Mouse (Mus musculus) liver, embryonic 11.5 days (tissue): Measurements from ENCODE around the gene Lyst. TPM values are rescaled to one million over a fixed set of nuclear protein-coding genes. Genes with fewer than 3 reads are reported as not detected.
"Not testable (repeated sequence)": the region's sequence is repeated elsewhere in the genome, so short reads cannot be mapped to it uniquely, and the experiment has no call there.

ENCODE experiments used
- ATAC-seq: fragments of 200-750 bp; cut with Nextera tagmentation; replicated peaks from 2 replicates; pipeline ENCODE4 v1.8.0; 2017; ENCODE audit warnings: moderate number of reproducible peaks, mild to moderate bottlenecking, moderate TSS enrichment, moderate library complexity; ENCODE audit not compliant: low FRiP score
- DNase-seq: peaks from one replicate; pipeline ENCODE4 v3.0.0-alpha.2; 2017; ENCODE audit warnings: low spot score
- H3K27ac ChIP-seq: fragments of 300-500 bp; sonication (generic); 2 replicates; pipeline ENCODE4 v1.5.1; 2014; ENCODE audit warnings: mild to moderate bottlenecking, low read depth, low read length, control low read depth
- H3K27me3 ChIP-seq: fragments of 300-500 bp; sonication (generic); replicated peaks from 2 replicates; pipeline ENCODE4 v1.6.1; 2014; ENCODE audit warnings: low read length, mixed read lengths; ENCODE audit not compliant: control insufficient read depth, insufficient read depth
- H3K36me3 ChIP-seq: fragments of 300-500 bp; sonication (generic); 2 replicates; pipeline ENCODE4 v1.6.1; 2014; ENCODE audit warnings: mild to moderate bottlenecking, low read length, moderate library complexity, mixed read lengths; ENCODE audit not compliant: control insufficient read depth, insufficient read depth
- H3K4me1 ChIP-seq: fragments of 300-500 bp; sonication (generic); replicated peaks from 2 replicates; pipeline ENCODE4 v1.6.1; 2014; ENCODE audit warnings: low read length, mixed read lengths; ENCODE audit not compliant: control insufficient read depth, insufficient read depth
- H3K4me2 ChIP-seq: fragments of 300-500 bp; sonication (generic); 2 replicates; pipeline ENCODE4 v1.6.1; 2014; ENCODE audit warnings: mild to moderate bottlenecking, control low read depth, moderate library complexity
- H3K4me3 ChIP-seq: fragments of 300-500 bp; sonication (generic); 2 replicates; pipeline ENCODE4 v1.5.1; 2014; ENCODE audit warnings: low read depth, low read length, control low read depth
- H3K9ac ChIP-seq: fragments of 300-500 bp; sonication (generic); 2 replicates; pipeline ENCODE4 v1.6.1; 2014; ENCODE audit warnings: low read depth, low read length, control low read depth
- H3K9me3 ChIP-seq: fragments of 300-500 bp; sonication (generic); 2 replicates; pipeline ENCODE4 v1.6.1; 2016; ENCODE audit warnings: low read length, inconsistent platforms, mixed read lengths; ENCODE audit not compliant: control insufficient read depth
- WGBS: fragments of 180-500 bp; shearing (Covaris S2); extraction: QIAGEN DNeasy Blood & Tissue Kit; methylation state at CpG from one replicate; pipeline ENCODE4 v1.1.7; 2014; 5-methylcytosine and 5-hydroxymethylcytosine counted together
- polyA plus RNA-seq: library from polyadenylated mRNA; unstranded; fragments of >200 nt; fragmentation: Nextera tagmentation; extraction: Ambion mirVana; gene quantifications from 2 replicates; pipeline ENCODE4 v1.2.1, GENCODE M21; 2014

Gene Lyst
- polyA plus RNA-seq, 1 experiment from 2014 or later: 1.8 TPM

DNA sequence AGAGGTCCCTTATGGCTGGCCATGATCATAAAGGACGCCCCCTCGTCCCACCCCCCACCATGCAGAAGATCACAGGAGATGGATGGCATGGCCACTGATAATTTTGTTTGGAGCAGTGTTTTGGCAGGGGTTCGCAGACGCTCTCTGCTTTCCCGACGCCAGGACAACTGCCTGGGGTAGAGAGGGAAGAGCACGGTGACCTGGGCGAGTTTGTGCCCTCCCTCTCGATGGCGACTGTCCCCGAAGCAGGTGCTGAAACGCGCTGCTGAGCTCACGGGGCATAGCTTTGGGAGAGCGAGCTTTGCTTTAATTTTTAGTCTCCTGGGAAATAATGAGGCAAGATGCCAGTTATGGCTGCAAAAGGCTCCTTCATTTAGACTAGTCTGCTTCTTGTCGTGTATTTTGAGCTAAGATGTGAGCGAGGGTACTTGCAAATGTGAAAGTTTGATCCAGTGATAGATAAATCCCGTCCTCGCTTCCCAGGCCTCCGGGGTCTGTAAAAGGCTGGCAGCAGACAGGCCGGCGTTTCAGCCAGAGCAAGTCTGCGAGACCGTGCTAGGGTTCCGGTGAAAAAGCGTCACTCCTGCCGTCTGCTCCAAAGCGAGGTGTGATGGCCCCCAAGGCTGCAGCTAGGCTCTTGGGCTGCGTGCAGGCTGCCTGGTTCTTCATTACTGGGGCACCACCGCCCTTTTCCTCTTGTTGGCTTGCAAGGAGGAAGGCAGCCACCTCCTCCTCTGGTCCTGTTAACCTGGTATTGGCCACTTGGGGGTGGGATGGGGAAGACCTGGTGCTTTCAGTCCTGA lies 195.0 kb downstream of the Lyst start:
- DNase-seq: peak; percentile 45
- H3K27ac ChIP-seq: no peak overlapping the region
- peak; percentile 56; the same call in 1 of the 2 replicates for ATAC-seq

DNA sequence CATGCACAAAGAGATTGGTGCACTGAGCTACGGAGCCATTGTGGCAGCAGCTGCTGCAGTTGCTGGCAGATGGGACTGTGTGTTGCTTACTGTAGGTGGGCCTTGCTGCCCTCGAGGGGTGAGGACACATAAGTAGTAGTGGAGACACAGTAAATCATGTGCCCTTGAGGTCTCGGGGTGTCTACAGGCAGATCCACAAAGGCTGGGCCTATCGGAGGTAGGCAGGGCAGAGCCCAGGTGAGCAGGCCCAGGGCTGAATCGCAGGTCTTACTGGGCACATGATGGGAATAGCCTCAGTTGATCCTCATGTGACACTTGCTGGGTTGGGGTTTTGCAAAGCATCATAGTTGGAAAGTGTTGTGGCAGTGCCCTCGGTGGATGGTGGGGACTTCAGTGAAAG lies 196.8 kb downstream of the Lyst start:
- H3K4me2 ChIP-seq: no peak overlapping the region
- ATAC-seq: no peak
- no peak overlapping the region for H3K9ac ChIP-seq
- DNase-seq: no peak
- no peaks in the 10 kb centered on the region for H3K36me3 ChIP-seq
- peaks cover 42% of the 10 kb centered on the region for H3K27me3 ChIP-seq
- no peaks in the 10 kb centered on the region for H3K9me3 ChIP-seq
- peaks cover 9% of the 10 kb centered on the region; the same call in 1 of the 2 replicates for H3K4me1 ChIP-seq
- WGBS: 82% methylated on average over 6 of the region's 6 CpGs
- H3K27ac ChIP-seq: no peak overlapping the region
- H3K4me3 ChIP-seq: no peak overlapping the region

More for the DNA sequence above, 195.0 kb downstream of the Lyst start:
- Histone ChIP-seq H3K4me1 (peaks cover 9% of the 10 kb centered on the region; the same call in 1 of the 2 replicates), H3K36me3 (no peaks in the 10 kb centered on the region), H3K4me2 (peak overlapping the region; percentile 92), H3K9me3 (no peaks in the 10 kb centered on the region), H3K4me3 (peak overlapping the region; percentile 57), H3K27me3 (peaks cover 42% of the 10 kb centered on the region), H3K9ac (no peak overlapping the region)
- WGBS: 3% methylated on average over 30 of the region's 30 CpGs

DNA sequence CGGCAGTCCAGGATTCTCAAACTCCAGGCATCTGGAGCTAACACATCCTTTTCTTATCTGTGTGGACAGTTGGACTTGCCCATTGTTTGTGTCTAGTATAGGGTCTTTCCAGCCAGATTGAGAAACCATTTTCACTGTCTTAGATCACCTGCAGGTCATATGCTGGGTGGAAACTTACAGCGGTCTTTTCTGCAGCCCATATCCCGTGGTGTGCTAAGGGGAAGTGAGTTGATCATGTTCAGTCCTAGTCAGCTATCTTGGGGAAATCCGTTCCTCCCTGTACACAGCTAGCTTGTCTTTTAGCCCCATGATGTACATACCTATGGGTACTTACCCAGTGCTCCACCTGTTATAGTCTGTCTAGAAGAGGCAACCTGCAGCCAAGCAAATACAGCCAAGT lies 197.9 kb downstream of the Lyst start:
- WGBS: 80% methylated on average over 4 of the region's 4 CpGs
- Histone ChIP-seq H3K9me3 (no peaks in the 10 kb centered on the region), H3K9ac (no peak overlapping the region), H3K4me1 (peaks cover 9% of the 10 kb centered on the region; the same call in 1 of the 2 replicates), H3K27ac (no peak overlapping the region), H3K4me3 (no peak overlapping the region), H3K4me2 (no peak overlapping the region), H3K36me3 (no peaks in the 10 kb centered on the region), H3K27me3 (peaks cover 35% of the 10 kb centered on the region)
- ATAC-seq (no peak), DNase-seq (no peak)

DNA sequence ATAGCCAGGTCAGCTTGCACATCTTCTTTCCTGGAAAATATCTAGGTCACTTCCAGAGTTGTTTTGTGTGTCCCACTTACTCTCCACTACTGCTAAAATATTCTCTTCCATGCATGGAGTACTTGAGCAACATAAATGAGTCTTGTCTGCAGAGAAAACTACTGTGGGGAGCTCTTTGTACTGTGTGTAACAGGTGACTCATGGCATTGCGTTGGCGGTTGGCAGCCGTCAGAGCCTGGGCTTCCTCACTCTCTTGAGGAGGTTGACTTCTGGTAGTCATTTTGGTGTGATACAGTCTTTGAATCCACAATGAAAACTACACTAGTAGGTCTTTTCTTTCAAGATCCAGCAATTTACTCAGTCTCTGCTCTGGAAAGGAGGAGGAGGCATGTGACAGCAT lies 201.8 kb downstream of the Lyst start:
- Histone ChIP-seq H3K27me3 (peaks cover under 1% of the 10 kb centered on the region; the same call in 1 of the 2 replicates), H3K4me1 (no peaks in the 10 kb centered on the region), H3K27ac (no peak overlapping the region), H3K9ac (no peak overlapping the region), H3K4me2 (no peak overlapping the region), H3K9me3 (no peaks in the 10 kb centered on the region), H3K4me3 (no peak overlapping the region), H3K36me3 (no peaks in the 10 kb centered on the region)
- 95% methylated on average over 3 of the region's 3 CpGs for WGBS
- DNase-seq (no peak), ATAC-seq (no peak)

DNA sequence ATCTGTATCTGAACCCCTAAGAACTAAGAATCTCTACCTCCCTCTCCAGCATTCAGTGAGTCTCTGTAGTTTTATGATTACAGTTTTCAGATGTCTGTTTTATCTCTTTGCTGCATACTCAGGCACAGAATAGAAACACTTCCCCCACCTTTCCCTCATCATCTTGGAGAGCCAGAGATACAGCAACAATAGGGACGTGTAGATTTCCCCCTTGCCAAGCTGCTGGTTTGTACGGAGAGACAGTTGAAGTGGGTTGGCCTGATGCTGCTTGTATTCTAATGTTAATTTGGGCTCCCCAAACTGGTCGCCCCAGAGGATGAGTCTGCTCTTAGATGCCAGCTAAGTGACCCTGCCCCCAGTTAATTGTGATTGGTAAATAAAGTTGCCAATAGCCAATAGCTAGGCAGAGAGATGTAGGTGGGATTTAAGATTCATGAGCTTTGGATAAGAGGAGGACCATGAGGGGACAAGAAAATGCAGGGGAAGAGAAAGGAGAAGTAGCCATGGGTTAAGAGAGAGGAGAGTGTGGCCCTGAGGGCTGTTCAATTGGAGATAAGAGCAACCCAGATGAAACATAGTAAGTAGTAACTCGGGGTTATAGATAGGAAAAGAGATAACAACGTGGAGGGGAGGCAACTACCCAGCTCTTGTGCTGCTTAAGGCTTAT lies 205.1 kb downstream of the Lyst start:
- H3K27ac ChIP-seq: no peak overlapping the region
- ATAC-seq: no peak

DNA sequence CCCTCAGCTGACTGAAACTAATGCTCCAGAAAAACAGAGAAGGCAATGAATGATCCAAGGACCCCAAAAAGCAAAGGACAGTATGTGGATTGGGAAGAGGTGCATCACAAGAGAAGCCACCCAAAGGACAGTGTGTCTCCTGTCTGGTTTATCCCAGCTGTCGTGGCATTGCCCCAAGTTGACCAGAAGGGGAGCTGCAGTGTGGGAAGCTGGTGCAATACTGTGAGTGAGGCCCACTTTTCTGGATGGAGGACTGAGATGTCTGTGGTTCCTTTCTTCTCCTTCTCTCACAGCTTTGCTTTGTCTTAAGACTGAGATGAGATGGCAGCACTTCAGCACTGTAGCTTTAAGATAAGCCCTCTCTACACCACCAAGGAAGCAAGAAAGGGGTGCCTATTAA lies 205.9 kb downstream of the Lyst start:
- H3K36me3 ChIP-seq: no peaks in the 10 kb centered on the region
- H3K27ac ChIP-seq: no peak overlapping the region
- H3K9ac ChIP-seq: no peak overlapping the region
- no peak overlapping the region for H3K4me3 ChIP-seq
- no peaks in the 10 kb centered on the region for H3K4me1 ChIP-seq
- no peaks in the 10 kb centered on the region for H3K27me3 ChIP-seq
- ATAC-seq (no peak), DNase-seq (no peak)
- no peak overlapping the region for H3K4me2 ChIP-seq
- WGBS: 68% methylated on average over 1 of the region's 1 CpGs
- H3K9me3 ChIP-seq: no peaks in the 10 kb centered on the region

More for the DNA sequence above, 205.1 kb downstream of the Lyst start:
- no peak overlapping the region for H3K9ac ChIP-seq
- H3K4me3 ChIP-seq: no peak overlapping the region
- WGBS: 23% methylated on average over 5 of the region's 5 CpGs
- H3K9me3 ChIP-seq: no peaks in the 10 kb centered on the region
- no peak overlapping the region for H3K4me2 ChIP-seq
- no peak for DNase-seq
- H3K36me3 ChIP-seq: no peaks in the 10 kb centered on the region
- no peaks in the 10 kb centered on the region for H3K27me3 ChIP-seq
- H3K4me1 ChIP-seq: no peaks in the 10 kb centered on the region

DNA sequence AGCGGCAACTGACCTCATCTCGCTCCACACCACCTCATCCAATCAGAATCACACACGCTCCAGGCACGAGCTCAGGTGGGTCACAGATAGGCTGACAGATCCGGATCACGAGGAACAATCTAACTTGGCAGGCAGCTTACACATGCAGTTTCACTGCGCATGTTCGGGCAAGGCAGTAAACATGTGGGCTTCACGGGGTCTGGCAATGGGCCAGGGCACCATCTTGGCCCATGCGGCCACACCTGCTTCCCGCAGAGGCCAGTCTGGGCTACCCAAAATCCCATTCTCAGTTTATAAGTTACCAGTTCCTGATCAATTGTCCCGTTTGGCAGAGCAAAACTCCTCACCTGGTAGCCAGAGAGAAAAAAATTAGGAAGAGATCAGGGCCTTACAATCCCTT lies 207.6 kb downstream of the Lyst start:
- not testable (repeated sequence) for H3K27ac ChIP-seq, H3K4me3 ChIP-seq, DNase-seq, ATAC-seq, H3K27me3 ChIP-seq, H3K4me1 ChIP-seq, H3K36me3 ChIP-seq, H3K4me2 ChIP-seq, H3K9me3 ChIP-seq, H3K9ac ChIP-seq
- WGBS: 89% methylated on average over 12 of the region's 12 CpGs

DNA sequence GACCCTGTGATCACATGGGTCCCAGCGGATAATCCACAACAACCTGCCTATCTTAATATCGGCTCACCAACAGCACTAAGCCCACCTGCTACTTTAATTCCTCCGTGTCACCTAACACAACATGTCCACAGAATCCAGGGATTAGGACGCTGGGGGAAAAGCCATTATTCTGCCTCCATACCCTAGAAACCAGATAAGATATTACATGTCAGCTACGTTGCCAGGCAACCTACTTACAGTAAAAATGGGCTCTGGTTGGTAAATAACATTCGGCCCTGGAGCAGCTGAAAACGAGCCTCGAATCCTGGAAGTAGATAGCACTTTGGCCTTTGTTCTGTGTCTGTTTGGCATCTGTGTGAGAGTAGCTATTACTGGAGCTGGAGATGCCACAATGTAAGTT lies 208.6 kb downstream of the Lyst start:
- Histone ChIP-seq H3K36me3 (no peaks in the 10 kb centered on the region), H3K9me3 (no peaks in the 10 kb centered on the region), H3K4me2 (no peak overlapping the region), H3K4me3 (no peak overlapping the region), H3K9ac (no peak overlapping the region), H3K27me3 (no peaks in the 10 kb centered on the region), H3K4me1 (no peaks in the 10 kb centered on the region), H3K27ac (no peak overlapping the region)
- ATAC-seq (no peak), DNase-seq (no peak)
- 77% methylated on average over 8 of the region's 8 CpGs for WGBS
